ENCODE assay signal across 23 mouse cellular contexts in genomic region chr5:89711116-89711859, GRCm38 (mm10).
DNase-seq lines count a peak whose midpoint lies in the region; ATAC-seq and TF ChIP-seq lines count a peak whose summit lies in the region.
"Had no signal": no experiment of that assay in that cellular context is flagged by ENCODE, and none has a peak within 500 bp of the region (broad histone marks: within the 10 kb centered on the region; RNA-seq: fewer than 3 reads in every experiment).

No protein-coding gene starts in this region.

- peak overlapping the region; percentile 24; the same call in 1 of the 2 replicates for H3K4me2 ChIP-seq in heart, embryonic 14.5 days (ENCODE audit: low read length)
- H3K4me2 ChIP-seq in lung, embryonic 16.5 days (ENCODE audit: low read depth, low read length): no peak overlapping the region
- no peak overlapping the region for H3K4me2 ChIP-seq in embryonic facial prominence, embryonic 14.5 days (ENCODE audit: low read depth, low read length)
- H3K4me2 ChIP-seq in forebrain, postnatal 0 days (ENCODE audit: low read depth): no peak overlapping the region
- H3K4me2 ChIP-seq: intestine, embryonic 15.5 days; limb, embryonic 12.5 days; liver, embryonic 11.5 days; midbrain, embryonic 11.5 days had no signal

- no peaks in the 10 kb centered on the region for H3K9me3 ChIP-seq in heart, embryonic 14.5 days (ENCODE audit: control insufficient read depth, low read length)
- no peaks in the 10 kb centered on the region for H3K9me3 ChIP-seq in lung, embryonic 16.5 days (ENCODE audit: control insufficient read depth, low read length)
- no peaks in the 10 kb centered on the region for H3K9me3 ChIP-seq in embryonic facial prominence, embryonic 14.5 days (ENCODE audit: control insufficient read depth, low read length)
- H3K9me3 ChIP-seq in forebrain, postnatal 0 days (ENCODE audit: low read length): no peaks in the 10 kb centered on the region
- H3K9me3 ChIP-seq: hindbrain, embryonic 10.5 days; intestine, embryonic 15.5 days; limb, embryonic 12.5 days had no signal

- peaks cover 2% of the 10 kb centered on the region in 2 experiments; a peak in 2 of 4 replicates for H3K4me1 ChIP-seq in heart, embryonic 14.5 days (ENCODE audit: control insufficient read depth in 2 of 2, insufficient read depth in 2 of 2, low read length in 2 of 2)
- peaks cover 5% of the 10 kb centered on the region; the same call in 1 of the 2 replicates for H3K4me1 ChIP-seq in lung, embryonic 16.5 days (replicated peaks; ENCODE audit: control insufficient read depth, insufficient read depth, low read length)
- H3K4me1 ChIP-seq in embryonic facial prominence, embryonic 14.5 days (ENCODE audit: control insufficient read depth, insufficient read depth, low read length): no peaks in the 10 kb centered on the region
- peaks cover 3% of the 10 kb centered on the region; the same call in 1 of the 2 replicates for H3K4me1 ChIP-seq in forebrain, postnatal 0 days (ENCODE audit: insufficient read depth)
- H3K4me1 ChIP-seq: hindbrain, embryonic 10.5 days; intestine, embryonic 15.5 days; limb, embryonic 12.5 days had no signal

- H3K9ac ChIP-seq in heart, embryonic 14.5 days (ENCODE audit: low read length): no peak overlapping the region
- no peak overlapping the region for H3K9ac ChIP-seq in lung, embryonic 16.5 days (ENCODE audit: low read length)
- no peak overlapping the region for H3K9ac ChIP-seq in embryonic facial prominence, embryonic 14.5 days (ENCODE audit: low read depth, low read length)
- H3K9ac ChIP-seq in forebrain, postnatal 0 days: no peak overlapping the region
- H3K9ac ChIP-seq: intestine, embryonic 15.5 days; limb, embryonic 12.5 days; liver, postnatal 0 days had no signal

- intact Hi-C loops in left cerebral cortex, postnatal 36 days (cut with DNase I): no loop called here

- no peaks in the 10 kb centered on the region for H3K36me3 ChIP-seq in heart, embryonic 14.5 days (ENCODE audit: control insufficient read depth, insufficient read depth, low read length)
- no peaks in the 10 kb centered on the region for H3K36me3 ChIP-seq in lung, embryonic 16.5 days (ENCODE audit: control insufficient read depth, insufficient read depth, low read length)
- 0 out of 2 replicates have a peak, but pooled peaks cover 7% of the 10 kb centered on the region for H3K36me3 ChIP-seq in embryonic facial prominence, embryonic 14.5 days (ENCODE audit: control insufficient read depth, insufficient read depth, low read length)
- no peaks in the 10 kb centered on the region; the same call in 1 of the 2 replicates for H3K36me3 ChIP-seq in forebrain, postnatal 0 days (ENCODE audit: insufficient read depth)
- H3K36me3 ChIP-seq: intestine, embryonic 15.5 days had no signal

- no peaks in the 10 kb centered on the region for H3K27me3 ChIP-seq in heart, embryonic 14.5 days (ENCODE audit: control insufficient read depth, insufficient read depth, low read length)
- no peaks in the 10 kb centered on the region for H3K27me3 ChIP-seq in lung, embryonic 16.5 days (ENCODE audit: control insufficient read depth, insufficient read depth, low read depth, low read length)
- no peaks in the 10 kb centered on the region for H3K27me3 ChIP-seq in embryonic facial prominence, embryonic 14.5 days (replicated peaks; ENCODE audit: control insufficient read depth, insufficient read depth, low read length)
- no peaks in the 10 kb centered on the region for H3K27me3 ChIP-seq in forebrain, postnatal 0 days (ENCODE audit: insufficient read depth, low read length)
- H3K27me3 ChIP-seq: intestine, embryonic 15.5 days; limb, embryonic 12.5 days had no signal

- 35% methylated on average over 7 of the region's 7 CpGs for WGBS in heart, embryonic 14.5 days
- WGBS in lung, embryonic 16.5 days: 54% methylated on average over 7 of the region's 7 CpGs
- 69% methylated on average over 7 of the region's 7 CpGs for WGBS in embryonic facial prominence, embryonic 14.5 days
- WGBS in forebrain, postnatal 0 days: 37% methylated on average over 7 of the region's 7 CpGs

- H3K27ac ChIP-seq in heart, embryonic 14.5 days (replicated peaks in 1 of 2; ENCODE audit: control insufficient read depth in 1 of 2, insufficient read depth in 1 of 2, low read depth in 2 of 2, low read length in 2 of 2): peak overlapping the region; percentile 12 to 27; a peak in 3 of 4 replicates
- H3K27ac ChIP-seq in lung, embryonic 16.5 days (ENCODE audit: low read length): peak overlapping the region; percentile 59
- no peak overlapping the region for H3K27ac ChIP-seq in embryonic facial prominence, embryonic 14.5 days (replicated peaks; ENCODE audit: low read depth, low read length)
- no peak overlapping the region for H3K27ac ChIP-seq in forebrain, postnatal 0 days (ENCODE audit: low read depth, low read length)
- H3K27ac ChIP-seq: gastrocnemius, adult 2 months; hindbrain, embryonic 10.5 days; intestine, embryonic 15.5 days; limb, embryonic 12.5 days had no signal

- DNase-seq in heart, adult 11 months: no peak
- no peak for DNase-seq in lung, adult 18-20 months
- DNase-seq in embryonic facial prominence, embryonic 14.5 days (ENCODE audit: low spot score): peak; percentile 70
- peak; percentile 47 for DNase-seq in forebrain, postnatal 0 days
- no peak for DNase-seq in left cerebral cortex, postnatal 36 days (ENCODE audit: low spot score in 2 of 2)
- DNase-seq: adrenal gland, adult 8-10 months; cerebellum, adult 8-10 months; cerebellum, postnatal 36 days; gastrocnemius, adult 2 months; kidney, adult 8-10 months; kidney, postnatal 10 days; liver, postnatal 0 days; thymus, adult 18-20 months; thymus, postnatal 36 days had no signal

- no peak overlapping the region for H3K4me3 ChIP-seq in heart, embryonic 14.5 days (ENCODE audit: control insufficient read depth in 1 of 2, insufficient read depth in 1 of 2, low read depth in 1 of 2, low read length in 2 of 2)
- H3K4me3 ChIP-seq in lung, embryonic 16.5 days (ENCODE audit: low read length): no peak overlapping the region
- no peak overlapping the region for H3K4me3 ChIP-seq in embryonic facial prominence, embryonic 14.5 days (ENCODE audit: low read depth, low read length)
- H3K4me3 ChIP-seq in forebrain, postnatal 0 days (ENCODE audit: low read depth, low read length): no peak overlapping the region
- H3K4me3 ChIP-seq: gastrocnemius, adult 2 months; hindbrain, embryonic 10.5 days; intestine, embryonic 15.5 days; limb, embryonic 12.5 days had no signal

- no peak for TF ChIP-seq CTCF in forebrain, postnatal 0 days (IDR thresholded peaks at IDR 0.05; ENCODE audit: low read depth)

- no peak for ATAC-seq in heart, embryonic 14.5 days (ENCODE audit: insufficient number of reproducible peaks, insufficient read depth, low FRiP score, low read depth)
- ATAC-seq in lung, embryonic 16.5 days (ENCODE audit: low read depth): peak; percentile 88
- peak; percentile 83 for ATAC-seq in embryonic facial prominence, embryonic 14.5 days (ENCODE audit: low read depth)
- peak; percentile 81 for ATAC-seq in forebrain, postnatal 0 days
- ATAC-seq: activated CD4-positive, CD25-positive, alpha-beta regulatory T cell, adult 4 months; hindbrain, embryonic 16.5 days; intestine, embryonic 15.5 days; liver, postnatal 0 days had no signal

Comparison
In these comparisons a context has a peak if more than half of its experiments do, and no peak if none do; other contexts are left out.
1. H3K27ac ChIP-seq: peak in heart, embryonic 14.5 days (2 of 2) and lung, embryonic 16.5 days (single experiment); none in embryonic facial prominence, embryonic 14.5 days (single experiment) and forebrain, postnatal 0 days (single experiment).
2. DNase-seq: peak in embryonic facial prominence, embryonic 14.5 days (single experiment) and forebrain, postnatal 0 days (single experiment); none in heart, adult 11 months (single experiment), lung, adult 18-20 months (0 of 2) and left cerebral cortex, postnatal 36 days (0 of 2).